Mouse (Mus musculus) thymus, adult 2 months (tissue): ENCODE data around the gene Hes5. TPM values are rescaled to one million over a fixed set of nuclear protein-coding genes. Genes with fewer than 3 reads are reported as not detected.

Experiments
- DNase-seq: peaks from one replicate; pipeline ENCODE4 v3.0.0; 2021
- H3K27ac ChIP-seq: fragments of 200-500 bp; 2 replicates; pipeline ENCODE4 v1.5.1; 2012; ENCODE audit warnings: low read length, control low read depth; ENCODE audit not compliant: control insufficient read depth, insufficient read depth
- H3K27me3 ChIP-seq: fragments of 200-500 bp; 2 replicates; pipeline ENCODE4 v1.6.1; 2012; ENCODE audit warnings: mild to moderate bottlenecking, low read length, moderate library complexity, mixed read lengths; ENCODE audit not compliant: control insufficient read depth, insufficient read depth
- H3K36me3 ChIP-seq: fragments of 200-500 bp; 2 replicates; pipeline ENCODE4 v1.6.1; 2012; ENCODE audit warnings: mild to moderate bottlenecking, low read length, moderate library complexity; ENCODE audit not compliant: control insufficient read depth, insufficient read depth
- H3K4me1 ChIP-seq: fragments of 200-500 bp; replicated peaks from 2 replicates; pipeline ENCODE4 v1.6.1; 2012; ENCODE audit warnings: low read length; ENCODE audit not compliant: control insufficient read depth, insufficient read depth
- H3K4me3 ChIP-seq: fragments of 200-500 bp; 2 replicates; pipeline ENCODE4 v1.5.1; 2012; ENCODE audit warnings: mild to moderate bottlenecking, low read length, control low read depth, moderate library complexity; ENCODE audit not compliant: control insufficient read depth, insufficient read depth
- CTCF ChIP-seq: fragments of 200-500 bp; IDR thresholded peaks from 2 replicates; pipeline ENCODE4 v1.5.1; 2012; ENCODE audit warnings: mild to moderate bottlenecking, control low read depth, low read length, moderate library complexity, borderline replicate concordance; ENCODE audit not compliant: control insufficient read depth, poor library complexity, insufficient read depth; ENCODE audit errors: extremely low read depth
- POLR2A ChIP-seq: fragments of 200-500 bp; IDR thresholded peaks from 2 replicates; pipeline ENCODE4 v1.6.1; 2012; ENCODE audit warnings: mild to moderate bottlenecking, low read length, control low read depth, moderate library complexity; ENCODE audit not compliant: control insufficient read depth, poor library complexity, insufficient read depth; ENCODE audit errors: extremely low read depth
- WGBS: fragments of 180-500 bp; shearing (Covaris S2); methylation state at CpG from one replicate; pipeline ENCODE4 v1.1.7; 2018; 5-methylcytosine and 5-hydroxymethylcytosine counted together
- polyA plus RNA-seq: library from polyadenylated mRNA; depleted of rRNA; stranded (reverse); fragments of >200 nt; gene quantifications from 2 replicates; pipeline ENCODE4 v1.2.3, GENCODE M21; 2012

Gene Hes5
- polyA plus RNA-seq, 1 experiment, result 5.6 TPM

DNA sequence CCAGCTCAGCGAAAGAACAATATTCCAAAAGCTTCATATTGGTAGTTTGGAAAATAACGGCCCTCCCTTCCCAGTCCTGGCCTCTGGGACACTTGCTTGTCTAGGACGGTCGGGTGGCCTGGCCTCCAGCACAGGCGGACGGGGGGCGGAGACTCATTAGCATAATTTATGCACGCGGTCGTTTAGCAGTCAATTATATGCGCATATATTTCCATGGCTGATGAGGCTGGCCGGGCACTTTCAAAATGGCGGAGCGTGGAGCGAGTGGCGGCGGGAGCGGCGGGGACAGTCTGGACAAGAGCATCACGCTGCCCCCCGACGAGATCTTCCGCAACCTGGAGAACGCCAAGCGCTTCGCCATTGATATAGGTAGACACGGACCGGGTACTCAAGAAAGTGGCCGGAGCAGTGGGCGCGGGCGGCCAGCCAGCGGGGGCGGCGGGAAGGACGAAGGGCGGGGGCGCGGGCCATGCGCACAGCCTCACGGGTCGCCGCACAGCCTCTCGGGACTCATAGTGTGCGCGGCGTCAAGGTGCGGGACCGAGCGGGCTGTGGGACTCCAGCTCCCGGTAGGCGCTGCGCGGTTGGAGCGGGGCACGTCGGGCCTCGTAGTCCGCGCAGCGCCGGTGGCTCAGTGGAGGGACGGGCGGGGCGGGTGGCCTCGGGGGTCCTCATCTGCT is 3.3 kb downstream of the Hes5 start, which contains the start of gene Pank4:
TSS of gene Pank4 (plus strand) at position 223 of the 680 bp plus-strand sequence.
- Histone ChIP-seq H3K27ac (peak within 1 kb of the TSS; percentile 46), H3K36me3 (no peaks in the 10 kb centered on the region; the same call in 1 of the 2 replicates), H3K4me3 (peak within 1 kb of the TSS; percentile 69), H3K4me1 (peaks cover 52% of the 10 kb centered on the region), H3K27me3 (no peaks in the 10 kb centered on the region; the same call in 1 of the 2 replicates)
- under 1% methylated on average over 64 of the region's 66 CpGs for WGBS
- peak; percentile 86 for DNase-seq
- no peak for TF ChIP-seq CTCF
- peak; percentile 80; the same call in 1 of the 2 replicates for TF ChIP-seq POLR2A

DNA sequence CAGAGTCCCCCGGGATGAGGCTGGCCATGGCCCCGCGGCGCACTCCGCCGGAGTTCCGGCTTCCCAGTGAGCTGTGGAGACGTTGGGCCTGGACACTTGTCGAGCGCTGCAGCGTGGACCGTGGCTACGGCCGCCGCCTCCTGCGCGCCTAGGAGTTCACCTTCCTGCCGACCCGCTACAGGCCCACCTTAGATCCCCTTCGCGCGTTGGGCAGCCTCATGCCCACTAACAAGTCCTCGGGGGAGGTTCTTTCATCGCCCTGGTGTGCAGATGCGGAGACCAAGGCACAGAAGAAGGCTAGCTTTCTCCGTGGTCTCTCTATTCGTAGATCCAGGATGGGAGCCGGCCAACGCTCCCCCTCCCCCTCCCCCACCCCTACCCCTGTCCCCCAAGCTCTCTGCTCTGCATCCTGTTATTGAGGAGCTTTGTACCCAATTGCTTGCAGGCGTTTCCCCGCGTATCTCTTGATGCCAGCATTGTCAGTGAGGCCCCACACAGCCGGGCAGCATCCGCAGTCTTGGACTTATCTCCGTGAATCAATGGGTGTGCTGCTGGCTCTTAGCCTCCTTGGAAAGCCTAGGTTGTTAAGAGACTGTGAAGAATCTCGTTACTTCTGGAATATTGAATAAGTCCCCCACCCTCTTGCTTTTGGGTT is 4.0 kb downstream of the Hes5 start:
- Histone ChIP-seq H3K27ac (peak overlapping the region; percentile 46), H3K4me3 (peak overlapping the region; percentile 69), H3K4me1 (peaks cover 52% of the 10 kb centered on the region), H3K27me3 (no peaks in the 10 kb centered on the region; the same call in 1 of the 2 replicates), H3K36me3 (peaks cover 6% of the 10 kb centered on the region)
- 1% methylated on average over 36 of the region's 36 CpGs for WGBS
- DNase-seq, result peak; percentile 56
- TF ChIP-seq CTCF (no peak), POLR2A (no peak)

- Histone ChIP-seq H3K4me1 (peaks cover 43% of the 10 kb centered on the region), H3K27me3 (no peaks in the 10 kb centered on the region; the same call in 1 of the 2 replicates), H3K4me3 (no peak overlapping the region), H3K36me3 (peaks cover 18% of the 10 kb centered on the region), H3K27ac (no peak overlapping the region)
- TF ChIP-seq CTCF (no peak), POLR2A (no peak)
- no peak for DNase-seq
- WGBS, result 91% methylated on average over 3 of the region's 3 CpGs
These were observed 5.1 kb downstream of the Hes5 start for GRCm38 (mm10) chr4:154965856-154966255.

- no peak; the same call in 1 of the 2 replicates for TF ChIP-seq CTCF
- no peak for TF ChIP-seq POLR2A
- H3K36me3 ChIP-seq, result peaks cover 31% of the 10 kb centered on the region
- WGBS, result 83% methylated on average over 5 of the region's 5 CpGs
- no peak overlapping the region for H3K4me3 ChIP-seq
- no peak overlapping the region for H3K27ac ChIP-seq
- no peaks in the 10 kb centered on the region for H3K27me3 ChIP-seq
- peak; percentile 73 for DNase-seq
- peaks cover 31% of the 10 kb centered on the region for H3K4me1 ChIP-seq
These were observed 6.5 kb downstream of the Hes5 start for GRCm38 (mm10) chr4:154967173-154967572.

DNA sequence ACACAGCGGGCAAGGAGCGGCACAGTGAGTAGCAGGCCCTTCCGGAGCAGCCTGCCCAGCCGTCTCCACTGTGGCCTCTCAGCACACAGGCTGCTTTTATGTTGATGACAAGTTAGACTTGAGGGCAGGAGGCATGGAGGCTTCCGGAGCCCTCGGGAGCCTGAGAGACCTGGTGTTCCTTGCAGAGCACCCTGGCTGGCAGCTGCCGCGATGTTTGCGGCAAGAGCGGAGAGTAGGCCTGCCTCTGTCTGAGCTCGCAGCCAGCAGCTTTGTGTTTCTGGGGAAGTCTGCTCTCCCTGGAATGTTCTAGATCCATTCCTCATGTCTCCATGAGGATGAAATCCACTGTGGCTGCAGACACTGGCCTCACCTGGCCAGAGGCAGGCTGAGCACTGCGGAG is 11.8 kb downstream of the Hes5 start:
- TF ChIP-seq POLR2A (no peak), CTCF (no peak)
- no peak for DNase-seq
- Histone ChIP-seq H3K4me3 (no peak overlapping the region), H3K36me3 (peaks cover 84% of the 10 kb centered on the region), H3K27ac (no peak overlapping the region), H3K4me1 (no peaks in the 10 kb centered on the region), H3K27me3 (no peaks in the 10 kb centered on the region)
- WGBS, result 96% methylated on average over 12 of the region's 12 CpGs

DNA sequence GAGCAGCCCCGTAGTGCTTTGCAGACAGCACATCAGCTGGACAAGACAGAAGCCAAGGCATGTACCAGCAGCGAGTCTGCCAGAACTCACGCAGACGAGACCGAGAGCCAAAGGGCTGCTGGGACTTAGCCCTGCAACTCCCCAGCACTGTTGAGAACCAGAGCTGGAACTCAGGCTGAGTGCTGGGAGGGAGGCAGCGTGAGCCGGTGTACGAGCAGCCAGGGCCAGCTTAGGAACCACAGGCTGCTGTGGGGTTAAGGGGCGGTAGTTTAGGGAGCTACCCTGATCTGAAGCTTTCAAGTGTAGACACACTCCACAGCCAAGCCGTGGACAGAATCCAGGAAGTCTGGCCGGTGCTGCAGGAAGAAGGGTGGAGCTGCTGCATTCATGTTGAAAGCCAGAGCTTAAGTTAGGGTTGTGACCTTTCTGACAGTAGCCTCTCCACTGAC is 13.5 kb downstream of the Hes5 start:
- Histone ChIP-seq H3K27me3 (no peaks in the 10 kb centered on the region), H3K36me3 (peaks cover 97% of the 10 kb centered on the region), H3K4me3 (no peak overlapping the region), H3K4me1 (no peaks in the 10 kb centered on the region), H3K27ac (no peak overlapping the region)
- no peak for DNase-seq
- no peak for TF ChIP-seq POLR2A
- TF ChIP-seq CTCF, result no peak
- WGBS, result 96% methylated on average over 11 of the region's 11 CpGs
